Mouse (Mus musculus): ENCODE measurements around the gene Olfr299. TPM values are rescaled to one million over a fixed set of nuclear protein-coding genes. Genes with fewer than 3 reads are reported as not detected.

Olfr299 gene
- polyA plus RNA-seq (2015; fragmentation: Nextera tagmentation; extraction: Ambion mirVana), result not detected in 2 replicates

- no peaks in the 10 kb centered on the region for H3K27me3 ChIP-seq (replicated peaks; ENCODE audit: insufficient read depth, low read length)
- no peak for ATAC-seq
These were observed at the start of gene Olfr299 for GRCm38 (mm10) chr7:86459621-86460020. Gene Olfr299, plus strand, starts transcription at chr7:86459921.

GRCm38 (mm10) chr7:86492384-86492783, 32.7 kb downstream of the Olfr299 start, which contains the start of gene Olfr298:
Gene Olfr298, minus strand, starts transcription at chr7:86492484.
- no peaks in the 10 kb centered on the region for H3K27me3 ChIP-seq (replicated peaks; ENCODE audit: insufficient read depth, low read length)
- H3K9ac ChIP-seq (replicated peaks; ENCODE audit: low read depth), result no peak within 1 kb of the TSS
- TF ChIP-seq EP300 (IDR thresholded peaks at IDR 0.05) (no peak), CTCF (IDR thresholded peaks at IDR 0.05) (no peak)
- H3K36me3 ChIP-seq (ENCODE audit: insufficient read depth, low read length), result no peaks in the 10 kb centered on the region
- H3K4me3 ChIP-seq (ENCODE audit: low read depth, low read length), result no peak within 1 kb of the TSS
- no peak within 1 kb of the TSS for H3K4me2 ChIP-seq (replicated peaks; ENCODE audit: low read depth, low read length)
- no peak within 1 kb of the TSS for H3K27ac ChIP-seq (ENCODE audit: low read length)
- ATAC-seq, result no peak
- DNase-seq (ENCODE audit: low spot score), result no peak
- H3K4me1 ChIP-seq (ENCODE audit: insufficient read depth, low read depth, low read length), result no peaks in the 10 kb centered on the region
- no peaks in the 10 kb centered on the region for H3K9me3 ChIP-seq (ENCODE audit: low read length)
- WGBS, result 65% methylated on average over 1 of the region's 1 CpGs

More at GRCm38 (mm10) chr7:86459621-86460020, at the start of gene Olfr299:
- H3K4me2 ChIP-seq (replicated peaks; ENCODE audit: low read depth, low read length), result no peak within 1 kb of the TSS
- TF ChIP-seq CTCF (IDR thresholded peaks at IDR 0.05) (no peak), EP300 (IDR thresholded peaks at IDR 0.05) (no peak)
- no peaks in the 10 kb centered on the region for H3K36me3 ChIP-seq (ENCODE audit: insufficient read depth, low read length)
- 71% methylated on average over 1 of the region's 1 CpGs for WGBS
- no peak within 1 kb of the TSS for H3K9ac ChIP-seq (replicated peaks; ENCODE audit: low read depth)
- no peaks in the 10 kb centered on the region for H3K9me3 ChIP-seq (ENCODE audit: low read length)
- no peak within 1 kb of the TSS for H3K4me3 ChIP-seq (ENCODE audit: low read depth, low read length)
- no peak for DNase-seq (ENCODE audit: low spot score)
- no peak within 1 kb of the TSS for H3K27ac ChIP-seq (ENCODE audit: low read length)
- no peaks in the 10 kb centered on the region for H3K4me1 ChIP-seq (ENCODE audit: insufficient read depth, low read depth, low read length)

Other genes starting within 250 kb of the Olfr299 start
- not detected in 2 replicates for gene Vmn2r76, start 213.6 kb upstream of the Olfr299 start, polyA plus RNA-seq (2015; fragmentation: Nextera tagmentation; extraction: Ambion mirVana)
- not detected in 2 replicates for gene Olfr310, start 182.7 kb upstream of the Olfr299 start, polyA plus RNA-seq (2015; fragmentation: Nextera tagmentation; extraction: Ambion mirVana)
- not detected in 2 replicates for gene Olfr309, start 146.2 kb upstream of the Olfr299 start, polyA plus RNA-seq (2015; fragmentation: Nextera tagmentation; extraction: Ambion mirVana)
- not detected in 2 replicates for gene Olfr308, start 134.3 kb upstream of the Olfr299 start, polyA plus RNA-seq (2015; fragmentation: Nextera tagmentation; extraction: Ambion mirVana)
- gene Olfr307, start 122.3 kb upstream of the Olfr299 start, polyA plus RNA-seq (2015; fragmentation: Nextera tagmentation; extraction: Ambion mirVana), result not detected in 2 replicates
- gene Olfr305, start 93.0 kb upstream of the Olfr299 start, polyA plus RNA-seq (2015; fragmentation: Nextera tagmentation; extraction: Ambion mirVana), result not detected in 2 replicates
- gene Olfr304, start 73.3 kb upstream of the Olfr299 start, polyA plus RNA-seq (2015; fragmentation: Nextera tagmentation; extraction: Ambion mirVana), result not detected in 2 replicates
- gene Olfr303, start 62.1 kb upstream of the Olfr299 start, polyA plus RNA-seq (2015; fragmentation: Nextera tagmentation; extraction: Ambion mirVana), result not detected in 2 replicates
- gene Olfr301, start 56.1 kb upstream of the Olfr299 start, polyA plus RNA-seq (2015; fragmentation: Nextera tagmentation; extraction: Ambion mirVana), result not detected in 2 replicates
- not detected in 2 replicates for gene Olfr298, start 32.6 kb downstream of the Olfr299 start, polyA plus RNA-seq (2015; fragmentation: Nextera tagmentation; extraction: Ambion mirVana)
- not detected in 2 replicates for gene Olfr297, start 60.0 kb downstream of the Olfr299 start, polyA plus RNA-seq (2015; fragmentation: Nextera tagmentation; extraction: Ambion mirVana)
- gene Olfr295, start 123.9 kb downstream of the Olfr299 start, polyA plus RNA-seq (2015; fragmentation: Nextera tagmentation; extraction: Ambion mirVana), result not detected in 2 replicates
- gene Olfr294, start 156.7 kb downstream of the Olfr299 start, polyA plus RNA-seq (2015; fragmentation: Nextera tagmentation; extraction: Ambion mirVana), result not detected in 2 replicates
- gene Olfr293, start 189.1 kb downstream of the Olfr299 start, polyA plus RNA-seq (2015; fragmentation: Nextera tagmentation; extraction: Ambion mirVana), result not detected in 2 replicates
- not detected in 2 replicates for gene Olfr292, start 228.4 kb downstream of the Olfr299 start, polyA plus RNA-seq (2015; fragmentation: Nextera tagmentation; extraction: Ambion mirVana)